Mouse (Mus musculus) CH12.LX (cell line): Measurements from ENCODE around the gene Inpp4b. TPM values are rescaled to one million over a fixed set of nuclear protein-coding genes. Genes with fewer than 3 reads are reported as not detected.

Source experiments
- DNase-seq: peaks from one replicate; pipeline ENCODE4 v3.0.0-alpha.2; 2013; ENCODE audit errors: extremely low read depth
- H3K27ac ChIP-seq: 2 replicates; pipeline ENCODE4 v1.5.1; 2012; ENCODE audit warnings: low read depth, mild to moderate bottlenecking, control low read depth, moderate library complexity; ENCODE audit not compliant: insufficient read depth
- H3K27me3 ChIP-seq: replicated peaks from 2 replicates; pipeline ENCODE3; 2012; ENCODE audit warnings: inconsistent platforms
- H3K36me3 ChIP-seq, 2 experiments: replicated peaks in 1 of 2; 2 replicates each; pipeline versions ENCODE3 to v1.6.1; 2012; ENCODE audit warnings: inconsistent platforms in 1 of 2, low read length in 1 of 2, mild to moderate bottlenecking in 1 of 2, mixed read lengths in 1 of 2, moderate library complexity in 1 of 2; ENCODE audit not compliant: control insufficient read depth in 1 of 2, insufficient read depth in 1 of 2
- H3K4me1 ChIP-seq, 2 experiments: 2 replicates each; pipeline ENCODE4 v1.6.1; 2012; ENCODE audit warnings: inconsistent platforms in 1 of 2, moderate library complexity in 1 of 2; ENCODE audit not compliant: insufficient read depth in 2 of 2, control insufficient read depth in 1 of 2
- H3K4me2 ChIP-seq: 2 replicates; pipeline ENCODE4 v1.6.1; 2012; ENCODE audit warnings: low read depth, mild to moderate bottlenecking, control low read depth; ENCODE audit not compliant: poor library complexity, insufficient read depth, severe bottlenecking
- H3K4me3 ChIP-seq, 3 experiments: fragments of 150-350 bp in 1 of 3; sonication (generic) in 1 of 3; replicated peaks in 1 of 3; 2 replicates each; pipeline versions ENCODE3 to v1.5.1; 2011 to 2012; ENCODE audit warnings: low read depth in 2 of 3, low read length in 2 of 3, mild to moderate bottlenecking in 2 of 3, moderate library complexity in 2 of 3, control low read depth in 1 of 3, improper control_type of control experiment in 1 of 3, inconsistent platforms in 1 of 3, mixed read lengths in 1 of 3; ENCODE audit not compliant: poor library complexity in 1 of 3
- H3K79me2 ChIP-seq: replicated peaks from 2 replicates; pipeline ENCODE4 v1.6.1; 2012; ENCODE audit warnings: mild to moderate bottlenecking, moderate library complexity; ENCODE audit not compliant: control insufficient read depth, poor library complexity, insufficient read depth, severe bottlenecking; ENCODE audit errors: extremely low read depth
- H3K9ac ChIP-seq: 2 replicates; pipeline ENCODE4 v1.6.1; 2012; ENCODE audit warnings: low read depth, mild to moderate bottlenecking, control low read depth, moderate library complexity; ENCODE audit not compliant: insufficient read depth
- H3K9me3 ChIP-seq: replicated peaks from 2 replicates; pipeline ENCODE3; 2012; ENCODE audit warnings: low read length, inconsistent platforms, mixed read lengths
- BHLHE40 ChIP-seq: IDR thresholded peaks from 2 replicates; pipeline ENCODE4 v1.6.1; 2011; ENCODE audit warnings: mild to moderate bottlenecking, low read depth, low read length, improper control_type of control experiment
- CHD1 ChIP-seq: IDR thresholded peaks from 2 replicates; pipeline ENCODE4 v1.6.1; 2012; ENCODE audit warnings: low read depth, low read length, improper control_type of control experiment, inconsistent platforms
- CTCF ChIP-seq, 2 experiments: IDR thresholded peaks in 1 of 2; conservative IDR thresholded peaks in 1 of 2; 2 replicates each; pipeline ENCODE4 v1.5.1; 2011 to 2012; ENCODE audit warnings: low read depth in 2 of 2, low read length in 2 of 2, improper control_type of control experiment in 1 of 2, inconsistent platforms in 1 of 2, mild to moderate bottlenecking in 1 of 2, moderate library complexity in 1 of 2
- E2F4 ChIP-seq: IDR thresholded peaks from 2 replicates; pipeline ENCODE4 v1.6.1; 2011; ENCODE audit warnings: low read depth, low read length, improper control_type of control experiment; ENCODE audit not compliant: insufficient replicate concordance
- ELF1 ChIP-seq: IDR thresholded peaks from 2 replicates; pipeline ENCODE4 v1.6.1; 2014; ENCODE audit warnings: low read depth, mild to moderate bottlenecking, inconsistent platforms, low read length, improper control_type of control experiment
- EP300 ChIP-seq: IDR thresholded peaks from 2 replicates; pipeline ENCODE4 v1.6.1; 2011; ENCODE audit warnings: low read length, improper control_type of control experiment
- ETS1 ChIP-seq: conservative IDR thresholded peaks from 2 replicates; pipeline ENCODE4 v1.6.1; 2012; ENCODE audit warnings: low read depth, mild to moderate bottlenecking, inconsistent platforms, low read length, improper control_type of control experiment, moderate library complexity
- GABPA ChIP-seq: IDR thresholded peaks from 2 replicates; pipeline ENCODE4 v1.6.1; 2012; ENCODE audit warnings: low read depth, low read length, improper control_type of control experiment, inconsistent platforms; ENCODE audit not compliant: insufficient replicate concordance
- HCFC1 ChIP-seq: IDR thresholded peaks from 2 replicates; pipeline ENCODE4 v1.6.1; 2012; ENCODE audit warnings: low read depth, mild to moderate bottlenecking, inconsistent platforms, low read length, improper control_type of control experiment
- IRF4 ChIP-seq: IDR thresholded peaks from 2 replicates; pipeline ENCODE4 v1.6.1; 2014; ENCODE audit warnings: low read depth, mild to moderate bottlenecking, inconsistent platforms, low read length, improper control_type of control experiment
- JUN ChIP-seq: IDR thresholded peaks from 2 replicates; pipeline ENCODE4 v1.6.1; 2011; ENCODE audit warnings: low read depth, mild to moderate bottlenecking, low read length, improper control_type of control experiment, moderate library complexity; ENCODE audit not compliant: insufficient read depth
- JUND ChIP-seq: conservative IDR thresholded peaks from 2 replicates; pipeline ENCODE4 v1.6.1; 2011; ENCODE audit warnings: low read depth, low read length, improper control_type of control experiment
- MAFK ChIP-seq: IDR thresholded peaks from 2 replicates; pipeline ENCODE4 v1.6.1; 2011; ENCODE audit warnings: low read length, improper control_type of control experiment; ENCODE audit not compliant: insufficient replicate concordance
- MAX ChIP-seq: IDR thresholded peaks from 2 replicates; pipeline ENCODE4 v1.6.1; 2011; ENCODE audit warnings: low read length, improper control_type of control experiment
- MAZ ChIP-seq: IDR thresholded peaks from 2 replicates; pipeline ENCODE4 v1.6.1; 2012; ENCODE audit warnings: low read depth, mild to moderate bottlenecking, inconsistent platforms, low read length, improper control_type of control experiment, moderate library complexity
- MEF2A ChIP-seq: IDR thresholded peaks from 2 replicates; pipeline ENCODE4 v1.6.1; 2014; ENCODE audit warnings: low read depth, mild to moderate bottlenecking, inconsistent platforms, low read length, improper control_type of control experiment, borderline replicate concordance
- MXI1 ChIP-seq: IDR thresholded peaks from 2 replicates; pipeline ENCODE4 v1.6.1; 2011; ENCODE audit warnings: mild to moderate bottlenecking, low read depth, low read length, improper control_type of control experiment
- PAX5 ChIP-seq: IDR thresholded peaks from 2 replicates; pipeline ENCODE4 v1.6.1; 2012; ENCODE audit warnings: low read length, inconsistent platforms, mixed read lengths
- RAD21 ChIP-seq: IDR thresholded peaks from 2 replicates; pipeline ENCODE4 v1.6.1; 2011; ENCODE audit warnings: low read depth, mild to moderate bottlenecking, low read length, improper control_type of control experiment, moderate library complexity
- SMC3 ChIP-seq: IDR thresholded peaks from 2 replicates; pipeline ENCODE4 v1.6.1; 2011; ENCODE audit warnings: low read depth, low read length, improper control_type of control experiment
- TBP ChIP-seq: conservative IDR thresholded peaks from 2 replicates; pipeline ENCODE4 v1.6.1; 2011; ENCODE audit warnings: low read depth, low read length, improper control_type of control experiment
- TCF12 ChIP-seq: IDR thresholded peaks from 2 replicates; pipeline ENCODE4 v1.6.1; 2014; ENCODE audit warnings: low read depth, mild to moderate bottlenecking, inconsistent platforms, low read length, improper control_type of control experiment
- USF2 ChIP-seq: conservative IDR thresholded peaks from 2 replicates; pipeline ENCODE4 v1.6.1; 2011; ENCODE audit warnings: low read depth, low read length, improper control_type of control experiment
- ZKSCAN1 ChIP-seq: IDR thresholded peaks from 2 replicates; pipeline ENCODE4 v1.6.1; 2012; ENCODE audit warnings: low read depth, inconsistent platforms, low read length, improper control_type of control experiment, borderline replicate concordance
- ZMIZ1 ChIP-seq: IDR thresholded peaks from 2 replicates; pipeline ENCODE4 v1.6.1; 2012; ENCODE audit warnings: low read depth, mild to moderate bottlenecking, inconsistent platforms, low read length, improper control_type of control experiment
- dilution Hi-C: fragments of 300-500 bp; cut with MboI; formaldehyde crosslinking; loops from 2 replicates; pipeline ENCODE4 v1.14.3; 2020; ENCODE audit warnings: low sequenced_read_pairs; ENCODE audit not compliant: extremely low pct_unique_long_range_greater_than_20kb, extremely low pct_ligation_motif_present
- in situ Hi-C: fragments of 300-500 bp; cut with MboI; formaldehyde crosslinking; loops from 3 replicates; pipeline ENCODE4 v1.14.3; 2019; ENCODE audit warnings: low sequenced_read_pairs, low pct_ligation_motif_present, low pct_unique_long_range_greater_than_20kb, mixed read lengths
- polyA plus RNA-seq: library from polyadenylated mRNA; unstranded; fragments of >175 nt; gene quantifications from 2 replicates; pipeline ENCODE4 v1.2.1, GENCODE M21; 2012; ENCODE audit warnings: low read depth; ENCODE audit not compliant: insufficient read length
- total RNA-seq, 2 experiments: library from RNA; depleted of rRNA; stranded (reverse); fragments of 300-350 nt in 1 of 2; fragments of >200 nt in 1 of 2; gene quantifications; 2 replicates each; pipeline ENCODE4 v1.2.3; 2012 to 2014

Gene Inpp4b
- total and polyA plus RNA-seq, 3 experiments, result 3.0 to 4.9 (median 3.4) TPM

DNA sequence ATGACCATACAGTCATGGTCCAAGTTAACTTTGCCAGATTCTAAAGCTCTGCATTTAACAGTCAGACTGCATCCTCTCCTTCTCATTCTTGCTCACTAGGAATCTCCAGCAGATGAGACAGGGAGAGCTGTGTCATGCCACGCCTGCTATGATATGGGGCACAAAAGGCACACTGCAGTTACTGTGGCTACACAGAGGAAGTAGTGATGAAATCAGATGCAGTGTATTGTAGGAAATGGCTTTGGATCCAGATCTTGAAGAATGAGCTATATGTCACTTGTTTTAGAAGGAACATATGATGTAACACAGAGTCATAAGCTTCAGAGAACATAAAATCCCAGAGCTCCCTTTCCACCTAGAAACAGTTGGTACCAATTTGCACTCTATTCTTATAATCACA lies 408.8 kb downstream of the Inpp4b start:
- no peak for DNase-seq
- Histone ChIP-seq H3K27me3 (no peaks in the 10 kb centered on the region), H3K79me2 (no peaks in the 10 kb centered on the region), H3K36me3 (no peaks in the 10 kb centered on the region), H3K27ac (no peak overlapping the region), H3K4me3 (no peak overlapping the region), H3K4me1 (peaks cover 2 to 4% of the 10 kb centered on the region in 2 experiments; a peak in 2 of 4 replicates), H3K9ac (no peak overlapping the region), H3K4me2 (no peak overlapping the region), H3K9me3 (no peaks in the 10 kb centered on the region)
- TF ChIP-seq CTCF (conservative IDR thresholded peaks at IDR 0.05 in 1 of 2, IDR thresholded peaks at IDR 0.05 in 1 of 2; ENCODE audit: low read depth in 2 of 2, low read length in 2 of 2) (no peak), BHLHE40 (no peak), SMC3 (no peak), USF2 (no peak), MXI1 (no peak), EP300 (no peak), JUND (no peak)
- dilution Hi-C loops, result no loop called here
- in situ Hi-C loops, result loop anchor here (10.0 kb wide), 1 partner anchor 54 kb away; no protein-coding TSS in a partner anchor

DNA sequence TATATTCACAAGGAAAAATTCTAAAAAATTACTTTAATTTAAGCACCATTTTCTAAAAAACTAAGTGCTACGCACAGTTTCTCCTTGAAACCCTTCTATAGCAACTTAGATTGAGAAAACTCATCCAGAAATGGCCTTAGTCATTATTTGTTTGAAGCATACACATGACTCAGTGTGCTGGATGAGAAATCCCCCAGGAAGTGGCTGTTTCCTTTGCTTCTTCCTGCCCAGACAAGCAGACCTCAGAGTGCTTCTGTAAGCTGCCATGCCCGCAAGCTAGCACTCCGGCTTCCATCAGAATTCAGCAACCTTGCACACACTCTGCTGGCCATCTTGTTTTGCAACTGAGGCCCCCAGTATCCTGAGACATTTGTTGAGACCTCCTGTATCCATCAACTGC lies 414.3 kb downstream of the Inpp4b start:
- no peaks in the 10 kb centered on the region for H3K79me2 ChIP-seq
- 0 out of 2 replicates have a peak overlapping the region, but pooled peaks have one; percentile 55 for H3K9ac ChIP-seq
- H3K4me3 ChIP-seq, result peak overlapping the region; percentile 50 to 53 (median 51)
- peak; percentile 84 for TF ChIP-seq ELF1
- peak; percentile 28; the same call in 1 of the 2 replicates for TF ChIP-seq IRF4
- TF ChIP-seq TBP, result 0 out of 2 replicates have a peak, but pooled peaks have one; percentile 31
- peak; percentile 52; the same call in 1 of the 2 replicates for TF ChIP-seq ETS1
- peak; percentile 25; the same call in 1 of the 2 replicates for TF ChIP-seq EP300
- no peak for TF ChIP-seq TCF12
- peak; percentile 71 for DNase-seq
- dilution Hi-C loops, result no loop called here
- no peaks in the 10 kb centered on the region for H3K27me3 ChIP-seq
- in situ Hi-C loops, result loop anchor here (10.0 kb wide), 1 partner anchor 48 kb away; no protein-coding TSS in a partner anchor
- H3K4me1 ChIP-seq, result peaks cover 9 to 14% of the 10 kb centered on the region in 2 experiments; a peak in 3 of 4 replicates
- no peaks in the 10 kb centered on the region for H3K9me3 ChIP-seq
- no peaks in the 10 kb centered on the region for H3K36me3 ChIP-seq
- no peak overlapping the region for H3K27ac ChIP-seq
- peak overlapping the region; percentile 16 for H3K4me2 ChIP-seq

DNA sequence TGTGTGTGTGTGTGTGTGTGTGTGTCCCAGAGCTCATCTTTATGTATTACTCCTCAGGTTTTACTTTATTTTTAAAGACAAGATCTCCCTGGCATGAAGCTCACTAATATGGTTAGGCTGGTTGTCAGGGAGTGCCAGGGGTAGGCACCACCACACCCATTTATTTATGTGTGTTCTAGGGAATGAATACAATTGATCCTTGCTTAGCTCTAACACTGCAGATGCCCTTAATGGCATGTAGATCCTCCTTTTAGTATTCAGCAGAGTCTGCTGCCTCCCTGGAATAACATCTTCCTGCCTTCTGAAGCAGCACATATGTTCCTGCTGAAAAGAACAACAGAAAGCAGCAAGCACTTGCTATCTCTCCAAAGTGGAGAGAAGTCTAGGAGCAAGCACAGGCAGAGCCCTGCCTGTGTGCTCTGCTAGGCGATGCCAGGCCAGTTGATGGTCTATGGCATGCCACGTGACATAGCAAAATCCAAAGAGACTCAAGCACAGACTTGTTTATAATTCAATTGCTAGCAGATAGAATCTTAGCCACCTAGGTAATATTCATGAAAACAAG lies 415.3 kb downstream of the Inpp4b start:
- dilution Hi-C loops, result no loop called here
- TF ChIP-seq MAZ, result no peak
- TF ChIP-seq E2F4, result no peak
- no peak for TF ChIP-seq MAFK
- no peak for TF ChIP-seq MEF2A
- TF ChIP-seq TBP, result no peak
- TF ChIP-seq PAX5, result no peak
- no peak for TF ChIP-seq ZKSCAN1
- no peak for TF ChIP-seq CHD1
- no peak for TF ChIP-seq RAD21
- no peak for TF ChIP-seq ELF1
- no peak for TF ChIP-seq EP300
- TF ChIP-seq ZMIZ1, result no peak
- no peak for TF ChIP-seq SMC3
- no peak for TF ChIP-seq GABPA
- TF ChIP-seq MAX, result no peak
- no peak for TF ChIP-seq JUN
- no peak for TF ChIP-seq HCFC1

More for the DNA sequence above, 415.3 kb downstream of the Inpp4b start:
- Histone ChIP-seq H3K27me3 (no peaks in the 10 kb centered on the region), H3K27ac (no peak overlapping the region), H3K36me3 (no peaks in the 10 kb centered on the region), H3K9ac (no peak overlapping the region; the same call in 1 of the 2 replicates), H3K4me1 (peaks cover 9 to 14% of the 10 kb centered on the region in 2 experiments; a peak in 3 of 4 replicates), H3K4me2 (0 out of 2 replicates have a peak overlapping the region, but pooled peaks have one; percentile 16), H3K9me3 (no peaks in the 10 kb centered on the region), H3K4me3 (no peak overlapping the region), H3K79me2 (no peaks in the 10 kb centered on the region)
- no peak for DNase-seq
- in situ Hi-C loops, result loop anchor here (10.0 kb wide), 1 partner anchor 47 kb away; no protein-coding TSS in a partner anchor
